Mouse (Mus musculus): ENCODE measurements around the gene Triml2.

Gene Triml2

GRCm38 (mm10) chr8:43180054-43180690 lies at the start of gene Triml2:
TSS of gene Triml2 (plus strand) at chr8:43180541.
- DNase-seq (ENCODE audit: low spot score in 2 of 2) = no peak

- no peak for DNase-seq (ENCODE audit: low spot score in 2 of 2)
Measured at GRCm38 (mm10) chr8:43141386-43141785, 39.0 kb upstream of the Triml2 start, which contains the start of gene Triml1. TSS of gene Triml1 (minus strand) at chr8:43141486.

GRCm38 (mm10) chr8:43149307-43149706 lies 31.0 kb upstream of the Triml2 start:
- no peak for DNase-seq (ENCODE audit: low spot score in 2 of 2)

GRCm38 (mm10) chr8:43163255-43163654 lies 17.1 kb upstream of the Triml2 start:
- DNase-seq (ENCODE audit: low spot score in 2 of 2) = no peak

GRCm38 (mm10) chr8:43164453-43164852 lies 15.9 kb upstream of the Triml2 start:
- DNase-seq (ENCODE audit: low spot score in 2 of 2) = no peak

- no peak for DNase-seq (ENCODE audit: low spot score in 2 of 2)
Measured at GRCm38 (mm10) chr8:43168083-43168482, 12.3 kb upstream of the Triml2 start.

GRCm38 (mm10) chr8:43169249-43169755 lies 11.0 kb upstream of the Triml2 start:
- no peak for DNase-seq (ENCODE audit: low spot score in 2 of 2)

- DNase-seq (ENCODE audit: low spot score in 2 of 2) = no peak
Measured at GRCm38 (mm10) chr8:43176766-43177486, 3.4 kb upstream of the Triml2 start.

GRCm38 (mm10) chr8:43178263-43178662 lies 2.1 kb upstream of the Triml2 start:
- DNase-seq (ENCODE audit: low spot score in 2 of 2) = no peak

- DNase-seq (ENCODE audit: low spot score in 2 of 2) = no peak
Measured at GRCm38 (mm10) chr8:43179189-43179588, 1.2 kb upstream of the Triml2 start.

- DNase-seq (ENCODE audit: low spot score in 2 of 2) = no peak
Measured at GRCm38 (mm10) chr8:43182281-43182680, 1.9 kb downstream of the Triml2 start.

- no peak for DNase-seq (ENCODE audit: low spot score in 2 of 2)
Measured at GRCm38 (mm10) chr8:43215554-43215953, 35.2 kb downstream of the Triml2 start.

GRCm38 (mm10) chr8:43243326-43243725 lies 63.0 kb downstream of the Triml2 start:
- no peak for DNase-seq (ENCODE audit: low spot score in 2 of 2)
